Mouse (Mus musculus): Measurements from ENCODE around the gene Ggct.

Gene Ggct

GRCm38 (mm10) chr6:54946241-54946953, 46.4 kb downstream of the Ggct start:
- no peak for DNase-seq

DNA sequence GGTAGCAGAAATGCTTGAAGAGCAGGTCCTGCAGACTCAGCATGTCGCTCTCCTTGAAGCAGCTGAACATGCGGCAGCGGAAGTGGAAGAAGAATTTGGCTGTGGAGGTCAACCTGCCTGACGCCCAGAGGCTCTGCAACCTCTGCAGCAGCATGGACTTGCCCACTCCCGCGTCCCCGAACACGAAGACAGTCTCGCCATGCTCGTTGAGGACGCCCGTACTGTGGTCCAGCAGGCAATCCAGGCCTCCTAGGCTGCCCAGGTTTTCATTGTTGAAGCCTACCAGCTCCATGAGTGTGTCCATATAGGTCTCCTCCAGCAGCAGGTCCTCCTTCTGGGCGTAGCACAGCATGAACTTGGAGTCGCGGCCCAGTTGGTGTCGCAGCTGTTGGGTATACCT, 48.2 kb downstream of the Ggct start:
- DNase-seq = no peak

- DNase-seq = no peak
These were observed 49.0 kb downstream of the Ggct start for GRCm38 (mm10) chr6:54943753-54944152.

DNA sequence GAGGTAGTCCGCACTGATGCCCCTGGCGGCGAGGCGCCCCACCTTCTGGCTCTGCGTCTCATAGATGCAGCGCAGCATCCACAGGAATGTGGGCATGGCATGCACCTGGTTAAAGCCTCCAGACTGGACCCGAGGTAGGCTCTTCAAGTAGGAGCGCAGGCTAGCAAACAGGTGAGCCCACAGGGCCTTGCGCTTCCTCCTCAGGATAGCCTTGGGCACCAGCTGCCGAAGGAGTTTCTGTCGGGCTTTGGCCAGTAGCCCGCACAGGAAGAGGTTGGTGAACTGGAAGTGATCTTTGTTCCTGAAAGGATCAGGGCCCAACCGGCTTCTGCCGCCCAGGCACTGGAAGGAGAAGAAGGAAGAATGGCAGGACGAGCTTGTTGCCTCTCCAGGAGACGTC, 49.5 kb downstream of the Ggct start:
- DNase-seq = no peak

DNA sequence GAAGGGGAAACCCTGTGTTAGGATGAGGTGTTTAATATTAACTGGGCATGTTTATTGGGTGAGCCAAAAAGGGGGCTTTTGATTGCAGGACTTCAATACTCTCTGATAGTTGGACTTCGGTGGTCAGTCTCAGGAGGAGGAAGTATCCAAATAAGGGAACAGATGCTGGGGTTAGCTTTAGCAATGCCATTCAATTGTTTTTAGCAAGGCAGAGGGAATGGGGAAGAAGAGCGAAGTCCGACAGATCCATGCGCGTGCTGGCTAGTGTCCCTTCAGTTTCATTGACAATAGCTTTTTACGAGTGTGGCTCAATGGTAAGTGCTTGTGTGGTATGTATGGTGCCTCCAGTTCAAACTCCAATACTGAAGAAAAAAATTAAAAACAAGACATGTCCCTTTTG, 51.6 kb downstream of the Ggct start:
- no peak for DNase-seq

- DNase-seq = no peak
These were observed 52.6 kb downstream of the Ggct start for GRCm38 (mm10) chr6:54940126-54940525.

DNA sequence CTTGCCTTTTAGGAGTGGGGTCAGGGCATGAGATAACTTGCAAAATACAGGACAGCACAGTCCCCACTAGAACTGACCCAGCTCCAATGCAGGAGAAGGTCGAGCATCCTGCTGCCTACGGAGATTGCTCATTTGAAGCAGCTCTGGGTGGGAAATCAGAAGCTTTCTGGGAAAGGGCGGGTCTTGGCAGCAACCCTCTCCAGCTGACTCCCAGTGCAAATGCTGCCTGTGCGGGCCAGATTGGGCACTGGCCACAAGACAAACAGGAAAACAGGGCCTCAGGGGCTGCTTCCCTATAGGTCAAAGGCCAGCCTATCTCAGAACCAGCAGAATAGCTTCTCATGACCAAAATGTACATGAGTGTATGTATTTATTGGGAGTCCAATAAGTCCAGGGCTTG, 53.1 kb downstream of the Ggct start:
- no peak for DNase-seq

DNA sequence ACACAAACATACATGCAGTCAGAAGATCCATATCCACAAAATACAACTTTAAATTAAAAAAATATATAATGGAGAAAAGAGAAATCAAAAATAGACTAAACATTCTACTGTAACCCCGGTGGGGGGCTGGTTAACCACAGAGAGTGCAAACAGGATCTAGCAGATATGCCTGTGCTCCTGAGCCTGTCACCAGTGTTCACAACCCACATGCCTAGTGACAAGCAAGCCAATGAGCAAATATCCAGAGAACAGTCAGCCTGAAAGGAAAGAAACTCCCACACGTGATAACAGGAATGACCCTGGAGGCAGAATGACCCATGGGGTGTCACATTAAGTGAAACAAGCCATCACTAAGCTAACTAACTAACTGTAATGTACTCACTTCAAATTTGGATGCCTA, 56.3 kb downstream of the Ggct start:
- DNase-seq = no peak

- no peak for DNase-seq
These were observed 57.8 kb downstream of the Ggct start for GRCm38 (mm10) chr6:54934930-54935329.

GRCm38 (mm10) chr6:54934313-54934712, 58.4 kb downstream of the Ggct start:
- no peak for DNase-seq

DNA sequence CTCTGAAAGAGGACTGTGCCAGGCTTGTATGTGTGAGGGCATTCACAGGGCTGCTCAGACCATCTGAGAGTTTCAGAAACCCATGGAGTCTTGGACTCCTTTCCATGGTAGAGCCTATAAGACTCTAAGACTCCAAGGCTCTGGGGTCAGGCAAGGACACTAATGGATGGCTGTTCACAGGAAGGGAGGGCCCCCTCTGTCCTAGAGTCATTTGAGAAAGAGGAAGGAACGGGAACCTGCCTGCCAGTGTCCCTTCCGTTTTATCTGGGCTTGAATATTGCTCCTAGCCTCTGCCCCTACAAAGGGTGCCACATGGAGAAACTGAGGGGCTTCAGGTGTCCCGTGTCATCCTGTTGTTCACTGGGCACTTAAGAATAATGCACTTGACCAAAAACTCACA, 58.9 kb downstream of the Ggct start:
- no peak for DNase-seq

DNA sequence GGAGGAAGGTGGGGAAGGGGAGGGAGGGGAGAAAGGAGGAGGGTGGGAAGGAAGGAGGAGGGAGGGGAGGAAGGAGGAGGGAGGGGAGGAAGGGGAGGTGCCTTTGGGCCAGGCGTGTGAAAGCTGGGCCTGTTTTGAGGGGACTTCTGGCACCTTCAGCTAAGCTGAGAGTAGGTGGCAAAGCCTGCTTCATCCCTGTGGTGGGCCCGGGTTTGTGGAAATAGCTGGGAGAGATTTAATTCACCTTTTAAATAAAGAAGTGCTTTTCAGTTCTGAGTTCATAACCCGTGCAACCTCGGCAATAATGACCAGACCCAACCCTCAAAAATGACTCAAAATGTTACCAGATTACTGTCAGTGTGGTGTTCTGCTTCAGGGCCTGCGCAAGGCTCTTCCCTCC, 59.5 kb downstream of the Ggct start:
- DNase-seq = no peak

All from retina, postnatal 1 day (tissue).